Mouse (Mus musculus) E14TG2a.4 (cell line): ENCODE results near the gene Tex46.

Experiments
- CTCF ChIP-seq: conservative IDR thresholded peaks from 2 replicates; pipeline ENCODE4 v1.5.1; 2014; ENCODE audit warnings: low read length
- NANOG ChIP-seq: IDR thresholded peaks from 2 replicates; pipeline ENCODE4 v1.6.1; 2014; ENCODE audit warnings: borderline replicate concordance, low read length, mixed read lengths
- POU5F1 ChIP-seq: IDR thresholded peaks from 2 replicates; pipeline ENCODE4 v1.6.1; 2014; ENCODE audit warnings: low read length, borderline replicate concordance

- no peak for TF ChIP-seq CTCF
- TF ChIP-seq POU5F1, result no peak
- TF ChIP-seq NANOG, result no peak
These were observed at the start of gene Tex46 for GRCm38 (mm10) chr4:136610387-136610856.
